Mouse (Mus musculus): ENCODE results near the gene Atg4d.
A peak's percentile ranks its signal among the peaks of the same experiment; 100 is the strongest.
"Not testable (repeated sequence)": the region's sequence is repeated elsewhere in the genome, so short reads cannot be mapped to it uniquely, and the experiment has no call there.

The Atg4d gene

DNA sequence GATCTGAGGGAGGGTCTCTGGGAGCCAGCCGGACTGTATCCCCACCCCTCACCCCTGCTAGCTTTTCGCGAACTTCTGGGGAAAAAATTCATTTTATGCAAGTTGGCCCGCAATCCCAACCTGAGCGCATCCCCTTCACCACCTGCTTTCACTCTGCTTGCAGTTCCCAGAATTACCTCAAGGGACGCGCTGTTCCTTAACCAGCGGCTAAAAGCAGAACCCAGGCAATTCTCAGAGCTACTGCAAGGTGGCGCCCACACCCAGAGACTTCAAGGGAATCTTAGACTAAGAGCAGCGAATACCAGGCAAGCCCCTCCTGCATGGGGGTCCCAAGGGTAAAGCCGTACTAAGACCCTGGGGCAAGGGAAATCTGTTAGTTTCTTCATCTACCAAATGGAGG lies 23.8 kb upstream of the Atg4d start:
- peak; percentile 73 for DNase-seq (ENCODE audit: low spot score)

DNA sequence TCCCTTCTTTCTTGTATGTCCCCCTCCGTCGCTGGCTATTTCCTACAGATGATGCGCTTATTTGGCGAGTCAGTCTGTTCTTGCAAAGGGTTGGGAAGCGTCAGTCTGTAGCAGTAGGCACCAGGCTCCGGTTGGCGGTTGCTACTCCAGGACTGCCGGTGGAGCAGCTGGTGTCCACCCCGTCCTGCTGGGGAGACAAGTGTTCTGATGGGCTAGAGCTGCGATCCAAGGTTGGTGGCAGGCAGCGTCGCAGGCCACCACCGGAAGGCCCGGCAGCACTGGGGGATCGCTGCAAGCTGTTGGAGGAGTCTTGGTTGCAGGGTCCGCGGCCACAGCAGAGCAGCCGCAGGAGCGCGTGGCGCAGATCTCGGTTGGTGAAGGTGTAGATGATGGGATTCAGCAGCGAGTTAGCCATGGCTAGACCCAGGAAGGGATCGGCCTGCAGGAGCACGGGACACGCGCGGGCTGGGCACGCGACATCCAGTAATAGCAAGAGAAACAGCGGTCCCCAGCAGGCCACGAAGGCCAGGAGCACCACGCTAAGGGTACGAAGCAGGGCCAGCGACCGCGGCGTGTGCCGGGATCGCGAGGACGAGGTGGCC lies 21.2 kb upstream of the Atg4d start:
- no peak for DNase-seq (ENCODE audit: low spot score)

DNA sequence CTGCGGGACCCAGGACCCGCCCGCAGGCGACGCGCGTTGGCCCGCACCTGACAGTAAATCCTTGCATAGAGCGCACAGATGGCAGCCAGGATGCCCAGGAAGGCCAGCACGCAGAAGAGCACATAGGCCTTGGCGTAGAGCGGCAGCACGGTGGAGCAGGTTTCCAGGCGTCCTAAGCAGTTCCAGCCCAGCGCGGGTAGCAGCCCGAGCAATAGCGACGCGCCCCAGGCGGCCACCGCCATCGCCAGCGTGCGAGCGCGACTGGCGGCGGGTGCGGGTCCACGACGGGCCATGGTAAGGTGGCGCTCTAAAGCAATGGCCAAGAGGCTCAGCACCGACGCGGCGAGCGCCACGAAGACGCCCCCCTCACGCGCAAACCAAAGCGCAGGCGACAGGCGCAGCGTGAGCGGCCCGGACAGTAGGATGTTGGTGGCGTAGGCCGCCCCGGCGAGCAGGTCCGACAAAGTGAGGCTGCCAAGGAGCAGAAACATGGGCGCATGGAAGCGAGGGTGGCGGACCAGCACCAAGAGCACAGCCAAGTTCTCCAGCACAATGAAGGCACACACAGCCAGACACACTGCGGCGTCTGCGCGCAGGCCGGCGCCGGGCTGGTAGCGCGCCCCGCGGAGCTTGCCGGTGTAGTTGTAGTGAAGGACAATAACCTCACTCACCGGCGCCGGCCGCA lies 20.5 kb upstream of the Atg4d start:
- no peak for DNase-seq (ENCODE audit: low spot score)

DNA sequence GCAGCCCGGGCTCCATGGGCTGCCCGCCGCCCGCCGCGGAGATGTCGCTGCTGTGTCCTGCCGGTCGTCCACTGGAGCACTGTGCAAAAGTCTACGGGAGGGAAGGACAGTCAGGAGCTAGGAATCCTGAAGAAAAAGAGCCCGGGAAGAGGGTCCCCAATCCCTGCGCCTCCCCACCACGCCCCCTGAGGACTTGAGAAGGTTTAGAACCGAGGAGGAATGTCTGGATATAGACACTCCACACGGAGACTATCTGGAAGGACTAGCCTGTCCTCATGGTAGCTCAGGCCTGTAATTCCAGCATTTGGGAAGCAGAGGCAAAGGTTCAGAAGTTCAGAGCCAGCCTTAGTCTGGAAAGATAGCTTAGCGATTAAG lies 20.0 kb upstream of the Atg4d start:
- no peak for DNase-seq (ENCODE audit: low spot score)

DNA sequence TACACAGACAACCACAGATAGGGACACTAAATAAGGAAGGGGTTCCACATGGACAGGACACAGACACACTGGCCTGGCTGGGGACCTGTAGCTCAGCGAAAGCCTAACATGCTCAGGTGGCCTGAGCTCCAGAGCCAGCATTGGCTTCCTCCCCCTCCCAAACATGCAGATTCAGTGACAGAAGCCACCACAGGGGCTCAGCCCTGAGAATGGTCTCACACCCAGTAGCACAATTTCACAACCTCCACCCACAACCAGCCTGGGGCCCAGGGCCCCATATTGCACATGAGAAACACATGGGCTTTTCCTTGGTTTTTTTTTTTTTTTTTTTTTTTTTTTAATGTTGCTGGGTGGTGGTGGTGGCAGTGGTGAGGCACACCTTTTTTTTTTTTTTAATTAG lies 18.8 kb upstream of the Atg4d start:
- DNase-seq (ENCODE audit: low spot score): no peak

DNA sequence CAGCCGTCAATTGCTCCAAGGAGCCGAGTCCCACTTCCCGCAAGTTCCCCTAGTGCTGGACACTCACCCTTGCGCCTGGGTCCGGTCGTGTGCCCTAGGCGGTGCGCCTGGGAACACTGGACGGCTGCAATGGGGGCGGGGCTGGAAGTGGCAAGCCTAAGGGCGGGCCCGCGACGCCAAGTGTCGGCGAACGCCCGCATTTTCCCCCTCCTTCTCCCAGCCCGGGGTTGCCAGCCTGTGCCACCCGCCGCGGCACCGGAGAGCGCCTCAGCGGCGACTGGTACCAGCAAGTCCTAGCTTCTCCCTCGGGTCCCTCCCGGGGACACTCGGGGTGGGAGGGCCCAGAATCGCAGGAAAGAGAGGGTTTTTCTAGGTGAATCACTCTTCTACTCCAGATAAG lies 16.8 kb upstream of the Atg4d start, which contains the start of gene S1pr5:
Gene S1pr5 (minus strand): TSS at position 118 of the 400 bp plus-strand sequence.
- DNase-seq (ENCODE audit: low spot score): no peak

DNA sequence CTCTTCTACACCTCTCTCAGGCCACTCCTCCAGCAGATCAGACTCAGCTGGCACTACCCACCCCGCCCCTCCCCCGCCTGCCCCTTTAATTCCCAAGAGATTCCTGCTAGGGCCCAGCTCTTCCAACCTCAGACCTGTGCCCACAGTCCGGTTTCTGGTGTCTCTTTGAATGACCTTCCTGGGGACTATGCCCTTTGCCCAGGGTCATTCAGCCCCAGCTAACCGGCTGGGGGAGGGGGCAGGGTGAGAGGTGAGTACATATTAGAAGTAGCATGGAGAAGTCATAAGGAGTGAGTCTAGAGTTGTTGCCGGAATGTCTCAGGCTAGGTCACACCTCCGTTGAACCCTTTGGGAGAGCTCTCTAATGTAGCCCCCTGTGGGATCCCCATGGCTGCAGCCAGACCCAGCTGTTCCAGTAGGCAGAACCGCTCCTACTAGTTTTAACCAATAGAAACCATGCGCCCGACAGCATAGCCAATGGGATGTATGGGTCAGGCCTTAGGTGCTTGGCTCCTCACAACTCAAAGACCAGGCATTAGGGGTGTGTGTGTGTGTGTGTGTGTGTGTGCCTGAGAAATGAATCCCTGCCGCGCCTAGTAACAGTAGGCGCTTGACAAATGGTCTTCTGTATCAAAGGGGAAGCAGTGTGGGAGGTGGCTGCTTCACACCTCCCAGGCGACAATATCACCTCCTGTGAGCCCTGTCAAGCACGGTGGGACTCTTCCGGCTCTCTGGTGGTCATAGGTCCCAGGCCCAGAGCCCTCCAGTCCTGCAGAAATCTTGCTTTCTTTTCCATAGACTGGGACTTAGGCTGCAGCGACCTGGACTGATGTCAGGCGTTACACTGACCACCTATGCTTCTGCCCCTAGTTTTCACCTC lies 15.2 kb upstream of the Atg4d start:
- DNase-seq (ENCODE audit: low spot score): no peak

DNA sequence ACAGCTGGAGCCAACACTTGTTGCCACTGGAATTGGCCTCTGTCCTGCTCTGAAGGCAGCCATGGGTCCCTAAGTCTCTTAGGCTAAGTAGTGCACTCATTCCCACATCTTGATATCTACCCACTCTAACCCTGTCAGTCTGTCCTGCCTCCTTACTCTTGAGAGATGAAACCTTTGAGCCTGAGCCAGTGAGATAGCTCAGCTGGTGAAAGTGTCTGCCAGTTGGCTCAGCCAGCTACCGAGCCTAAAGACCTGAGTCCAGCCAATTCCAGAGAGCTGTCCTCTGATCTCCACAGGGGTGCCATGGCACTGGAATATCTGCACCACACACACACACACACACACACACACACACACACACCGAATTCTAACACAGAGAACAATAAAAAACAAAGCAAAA lies 14.6 kb upstream of the Atg4d start:
- DNase-seq (ENCODE audit: low spot score): no peak

DNA sequence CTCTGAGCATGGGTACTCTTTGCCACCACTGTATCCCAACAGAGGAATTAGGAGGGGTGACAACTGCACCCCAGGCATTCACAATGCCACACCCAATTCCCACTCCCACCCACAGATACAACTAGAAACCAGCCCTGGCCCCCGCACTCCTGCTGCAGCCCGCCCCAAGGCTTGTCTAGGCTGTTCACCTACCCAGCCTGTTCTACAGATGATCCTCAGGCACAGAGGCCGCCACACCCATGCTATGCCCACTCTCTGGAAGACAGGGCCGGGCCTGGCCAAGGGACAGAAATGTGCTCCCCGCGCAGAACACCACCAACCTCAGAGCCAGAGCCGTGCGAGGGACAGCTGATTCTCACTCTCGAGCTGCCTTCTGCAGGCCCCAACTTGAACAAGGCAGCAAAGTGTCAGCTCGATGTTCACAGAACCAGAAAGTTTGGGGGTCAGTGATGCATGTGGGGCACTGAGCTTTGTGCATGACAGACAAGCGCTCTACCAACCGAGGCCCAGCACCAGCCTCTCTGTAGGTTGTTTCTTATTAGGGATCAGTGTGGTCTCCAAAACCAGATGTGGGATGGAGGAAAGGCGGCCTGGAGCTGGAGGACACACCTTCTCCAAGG lies 13.9 kb upstream of the Atg4d start:
- DNase-seq (ENCODE audit: low spot score): no peak

DNA sequence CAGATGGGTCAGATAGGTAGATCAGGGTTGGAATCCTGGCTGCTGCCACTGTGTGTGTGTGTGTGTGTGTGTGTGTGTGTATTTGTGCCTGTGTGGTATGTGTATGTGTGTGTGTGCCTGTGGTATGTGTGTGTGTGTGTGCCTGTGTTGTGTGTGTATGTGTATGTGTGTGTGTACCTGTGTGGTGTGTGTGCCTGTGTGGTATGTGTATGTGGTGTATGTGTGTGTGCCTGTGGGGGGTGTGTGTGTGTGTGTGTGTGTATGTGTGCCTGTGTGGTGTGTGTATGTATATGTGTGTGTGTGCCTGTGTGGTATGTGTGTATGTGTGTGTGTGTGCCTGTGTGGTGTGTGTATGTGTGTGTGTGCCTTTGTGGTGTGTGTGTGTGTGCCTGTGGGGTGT lies 10.4 kb upstream of the Atg4d start:
- DNase-seq (ENCODE audit: low spot score): no peak

DNA sequence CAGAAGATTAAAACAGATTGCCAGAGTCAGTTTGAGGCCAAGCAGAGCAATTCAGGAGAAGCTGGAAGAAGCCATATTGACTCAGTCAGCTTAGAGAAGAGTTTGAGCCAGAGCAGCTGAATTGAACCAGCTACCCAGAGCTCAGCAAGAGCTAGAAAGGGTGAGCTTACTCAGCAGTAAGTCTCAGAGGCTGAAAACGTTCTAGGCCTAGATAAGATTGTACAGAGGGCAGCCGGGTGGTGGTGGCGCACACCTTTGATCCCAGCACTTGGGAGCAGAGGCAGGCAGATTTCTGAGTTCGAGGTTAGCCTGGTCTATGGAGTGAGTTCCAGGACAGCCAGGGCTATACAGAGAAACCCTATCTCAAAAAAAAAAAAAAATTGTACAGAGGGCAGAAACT lies 8.7 kb upstream of the Atg4d start:
- DNase-seq (ENCODE audit: low spot score): not testable (repeated sequence)

DNA sequence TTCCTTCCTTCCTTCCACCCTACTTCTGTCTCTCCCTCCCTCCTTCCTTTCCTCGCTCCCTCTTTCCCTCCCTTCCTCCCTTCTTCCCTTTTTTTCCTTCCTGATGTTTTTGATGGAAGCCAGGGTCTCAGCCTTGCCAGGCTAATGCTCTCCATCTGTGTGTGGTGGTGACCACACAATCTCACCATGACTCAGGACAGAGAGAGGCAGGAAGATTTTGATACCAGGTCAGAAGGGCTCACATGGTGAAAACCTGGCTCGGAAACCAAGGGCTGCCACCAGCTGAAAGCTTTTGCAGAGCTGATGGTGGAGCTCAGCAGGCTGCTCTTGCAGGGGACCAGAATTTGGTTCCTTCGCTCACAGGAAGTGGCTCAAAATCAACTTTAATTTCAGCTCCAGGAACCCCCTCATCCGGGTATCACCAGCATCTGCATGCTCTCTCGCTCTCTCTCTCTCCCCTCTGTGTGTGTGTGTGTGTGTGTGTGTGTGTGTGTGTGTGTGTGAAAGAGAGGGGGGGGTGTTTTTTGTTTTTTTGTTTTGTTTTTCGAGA lies 4.5 kb upstream of the Atg4d start:
- DNase-seq (ENCODE audit: low spot score): no peak

DNA sequence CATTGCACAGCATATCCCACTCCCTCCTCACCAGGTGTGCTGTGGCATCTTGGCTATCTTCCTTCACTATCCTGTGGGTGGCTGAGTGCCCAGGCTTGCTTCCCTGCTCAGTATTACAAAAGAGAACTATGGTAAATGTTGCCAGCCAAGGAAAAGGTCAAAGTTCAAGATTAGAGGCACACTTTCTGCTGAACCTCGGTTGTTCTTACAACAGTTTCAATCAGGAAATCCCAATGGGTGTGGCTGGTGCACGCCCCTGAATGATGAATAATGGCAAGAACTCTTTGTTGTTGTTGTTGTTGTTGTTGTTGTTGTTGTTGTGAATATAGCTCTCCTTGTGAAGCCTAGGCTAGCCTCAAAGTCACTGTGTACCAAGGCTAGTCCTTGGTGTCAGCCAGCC lies 3.3 kb upstream of the Atg4d start:
- no peak for DNase-seq (ENCODE audit: low spot score)

DNA sequence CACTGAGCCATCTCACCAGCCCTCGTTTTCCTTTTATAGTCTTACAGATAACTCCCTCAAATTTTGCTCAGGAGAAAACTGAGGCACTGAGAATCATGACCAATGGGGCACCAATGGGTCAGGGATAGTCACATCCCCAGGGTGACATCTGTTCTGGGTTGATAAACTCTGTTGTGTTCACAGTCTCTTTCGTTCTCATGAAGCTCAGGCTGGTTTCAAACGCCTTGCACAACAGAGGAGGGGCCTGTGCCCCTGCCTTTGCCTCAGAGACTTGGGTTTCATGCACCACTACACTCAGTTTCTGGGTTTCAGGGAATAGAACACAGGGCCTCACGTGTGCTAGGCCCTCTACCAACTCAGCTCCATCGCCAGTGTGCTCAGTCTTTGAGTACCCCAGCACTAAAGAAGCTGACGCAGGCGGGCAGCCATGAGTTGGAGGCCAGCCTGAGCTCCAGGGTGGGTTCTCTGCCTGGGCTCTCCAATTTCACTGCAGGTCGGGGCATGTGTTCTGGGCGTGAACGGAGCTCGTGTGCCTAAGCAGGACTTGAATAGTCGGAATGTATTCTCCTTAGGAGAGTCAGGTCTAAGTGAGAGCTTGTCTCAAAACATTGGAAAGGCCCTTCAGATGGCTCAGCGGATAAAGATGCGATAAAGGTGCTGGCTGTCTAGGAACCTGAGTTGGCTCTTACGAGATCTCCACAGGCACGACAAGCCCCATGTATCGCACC lies 657 bp upstream of the Atg4d start:
- peak; percentile 43 for DNase-seq (ENCODE audit: low spot score)

DNA sequence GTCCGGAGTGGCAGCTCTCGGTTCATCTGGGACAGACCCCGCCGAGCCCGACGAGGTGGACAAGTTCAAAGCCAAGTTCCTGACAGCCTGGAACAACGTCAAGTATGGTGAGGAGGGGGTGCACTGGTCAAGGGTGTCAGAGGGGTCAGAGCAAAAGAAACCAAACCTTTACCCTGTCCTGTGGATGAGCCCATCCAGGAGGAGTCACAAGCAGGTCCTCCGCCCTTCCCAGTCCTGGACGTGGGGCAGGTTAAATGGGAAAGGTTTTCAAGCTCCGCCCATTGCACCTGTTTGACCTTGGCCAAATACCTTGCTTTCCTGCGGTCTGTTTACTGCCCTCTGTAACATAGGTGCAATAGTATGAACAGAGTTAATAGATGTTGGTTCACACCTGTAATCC lies 518 bp downstream of the Atg4d start:
- DNase-seq (ENCODE audit: low spot score): no peak

DNA sequence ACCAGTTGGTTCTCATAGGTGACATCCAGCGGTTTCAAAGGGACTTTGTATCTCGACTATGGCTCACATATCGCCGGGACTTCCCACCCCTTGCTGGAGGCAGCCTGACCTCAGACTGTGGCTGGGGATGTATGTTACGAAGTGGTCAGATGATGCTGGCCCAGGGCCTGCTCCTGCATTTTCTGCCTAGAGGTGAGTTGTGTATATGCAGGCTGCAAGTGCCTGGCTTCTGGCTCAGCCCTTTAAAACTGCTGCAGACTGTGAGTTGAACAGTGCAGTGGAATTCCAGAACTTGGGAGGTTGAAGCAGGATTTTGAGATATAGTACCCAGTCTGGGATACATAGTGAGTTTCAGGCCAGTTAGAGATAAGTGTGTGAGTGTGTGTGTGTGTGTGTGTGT lies 1.8 kb downstream of the Atg4d start:
- DNase-seq (ENCODE audit: low spot score): no peak

DNA sequence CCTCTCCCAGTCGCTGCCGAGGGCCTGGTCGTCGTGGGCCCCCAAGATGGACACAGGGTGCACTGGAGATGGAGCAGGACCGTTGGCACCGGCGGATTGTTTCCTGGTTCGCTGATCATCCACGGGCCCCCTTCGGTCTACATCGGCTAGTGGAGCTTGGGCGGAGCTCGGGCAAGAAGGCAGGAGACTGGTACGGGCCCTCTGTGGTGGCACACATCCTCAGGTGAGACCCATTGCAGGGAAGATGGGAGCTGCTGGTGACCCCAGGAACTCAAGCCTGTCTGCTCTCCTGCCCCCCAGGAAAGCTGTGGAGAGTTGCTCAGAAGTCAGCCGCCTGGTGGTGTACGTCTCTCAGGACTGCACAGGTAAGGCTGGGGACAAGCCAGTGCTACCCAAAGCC lies 3.2 kb downstream of the Atg4d start:
- no peak for DNase-seq (ENCODE audit: low spot score)

DNA sequence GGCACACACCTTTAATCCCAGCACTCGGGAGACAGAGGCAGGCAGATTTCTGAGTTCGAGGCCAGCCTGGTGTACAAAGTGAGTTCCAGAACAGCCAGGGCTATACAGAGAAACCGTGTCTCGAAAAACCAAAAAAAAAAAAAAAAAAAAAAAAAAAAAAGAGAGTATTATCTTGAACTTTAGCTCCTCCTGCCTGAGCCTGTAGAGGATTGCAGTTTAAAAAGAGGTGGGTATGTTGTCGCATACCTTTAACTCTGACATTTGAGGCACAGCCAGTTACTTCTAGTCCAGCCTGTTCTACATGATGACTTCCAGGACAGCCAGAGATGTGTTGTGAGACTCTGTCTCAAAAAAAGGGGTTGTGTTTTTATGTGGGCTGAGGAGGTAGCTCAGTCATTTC lies 4.5 kb downstream of the Atg4d start:
- not testable (repeated sequence) for DNase-seq (ENCODE audit: low spot score)

DNA sequence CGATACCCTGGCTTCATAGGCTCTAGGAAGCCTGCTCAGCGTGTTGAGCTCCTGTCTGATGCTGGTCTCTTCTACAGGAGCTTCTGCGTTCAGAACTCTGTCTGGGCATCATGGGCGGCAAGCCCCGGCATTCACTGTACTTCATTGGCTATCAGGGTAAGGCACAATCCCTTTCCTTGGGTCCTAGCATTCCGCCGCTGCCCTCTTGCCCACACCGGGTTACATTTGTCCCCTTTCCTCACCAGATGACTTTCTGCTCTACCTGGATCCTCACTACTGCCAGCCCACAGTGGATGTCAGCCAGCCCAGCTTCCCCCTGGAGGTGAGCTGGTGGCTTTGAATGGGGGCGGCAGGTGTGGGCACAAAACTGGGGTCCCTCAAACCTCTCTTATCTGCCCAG lies 7.3 kb downstream of the Atg4d start:
- DNase-seq (ENCODE audit: low spot score): no peak

DNA sequence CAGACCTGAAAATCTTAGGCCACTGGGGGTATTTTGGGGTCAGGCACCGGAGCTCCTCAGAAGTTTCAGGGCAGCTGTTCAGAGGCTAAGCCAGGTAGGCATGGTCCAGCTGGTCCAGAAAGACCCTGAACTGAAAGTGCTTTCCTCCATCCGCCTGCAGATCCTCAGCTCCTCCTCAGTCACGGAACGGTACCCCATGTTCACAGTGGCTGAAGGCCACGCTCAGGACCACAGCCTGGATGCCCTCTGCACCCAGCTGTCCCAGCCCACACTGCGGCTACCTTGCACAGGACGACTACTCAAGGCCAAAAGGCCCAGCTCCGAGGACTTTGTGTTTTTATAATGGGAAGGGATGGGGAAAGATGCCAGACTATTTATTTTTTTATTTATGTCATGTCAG lies 8.0 kb downstream of the Atg4d start:
- no peak for DNase-seq (ENCODE audit: low spot score)

DNA sequence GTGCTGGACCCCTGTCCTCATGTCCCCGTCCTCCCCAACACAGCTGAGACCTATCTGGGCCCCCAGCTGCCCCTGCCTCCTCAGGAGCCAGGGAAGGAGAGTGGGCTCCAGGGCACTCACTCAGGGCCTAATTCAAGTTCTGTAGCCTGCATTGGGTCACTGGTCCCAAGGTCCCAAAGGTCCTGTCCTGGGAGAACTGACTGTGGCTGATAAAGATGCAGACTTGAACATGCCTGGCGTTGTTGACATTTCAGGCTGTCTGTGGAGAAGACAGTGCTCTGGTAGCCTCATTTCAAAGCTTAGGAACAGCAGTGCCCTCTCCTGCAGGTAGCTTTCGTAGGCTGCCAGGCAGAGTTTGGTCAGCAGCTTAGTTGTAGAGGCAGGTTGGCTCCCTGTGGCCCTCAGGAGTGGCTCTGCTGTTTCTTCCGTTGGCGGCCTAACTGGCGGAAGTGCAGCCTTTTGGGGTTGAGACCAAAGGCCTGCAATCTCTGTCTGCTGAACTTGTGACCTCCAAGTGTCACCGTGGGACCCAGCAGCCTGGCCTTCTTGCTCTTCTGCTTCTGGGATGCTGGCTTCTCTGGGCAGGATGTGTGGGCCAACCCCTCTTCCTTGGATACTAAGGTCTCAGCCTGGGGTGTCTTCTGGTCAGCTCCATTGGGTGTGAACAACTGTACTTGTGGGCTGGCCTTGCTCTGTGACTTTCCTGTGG lies 8.6 kb downstream of the Atg4d start:
- no peak for DNase-seq (ENCODE audit: low spot score)
